Mouse (Mus musculus) heart, postnatal 14 days (tissue): ENCODE results near the gene Grin2d. TPM values are rescaled to one million over a fixed set of nuclear protein-coding genes. Genes with fewer than 3 reads are reported as not detected.

Experiments
- DNase-seq, 2 experiments: peaks; one replicate each; pipeline ENCODE4 v3.0.0; 2021 to 2022
- intact Hi-C: fragments of 180-260 bp; cut with DNase I; formaldehyde crosslinking; loops from one replicate; pipeline ENCODE4 v1.15.1; 2025
- total RNA-seq, 2 experiments: library from RNA; stranded (reverse); gene quantifications; 2 replicates each; pipeline ENCODE4 v1.2.3; 2021

Grin2d gene
- total RNA-seq, 2 experiments from 2014 or later, result 0.34 to 0.41 TPM

DNA sequence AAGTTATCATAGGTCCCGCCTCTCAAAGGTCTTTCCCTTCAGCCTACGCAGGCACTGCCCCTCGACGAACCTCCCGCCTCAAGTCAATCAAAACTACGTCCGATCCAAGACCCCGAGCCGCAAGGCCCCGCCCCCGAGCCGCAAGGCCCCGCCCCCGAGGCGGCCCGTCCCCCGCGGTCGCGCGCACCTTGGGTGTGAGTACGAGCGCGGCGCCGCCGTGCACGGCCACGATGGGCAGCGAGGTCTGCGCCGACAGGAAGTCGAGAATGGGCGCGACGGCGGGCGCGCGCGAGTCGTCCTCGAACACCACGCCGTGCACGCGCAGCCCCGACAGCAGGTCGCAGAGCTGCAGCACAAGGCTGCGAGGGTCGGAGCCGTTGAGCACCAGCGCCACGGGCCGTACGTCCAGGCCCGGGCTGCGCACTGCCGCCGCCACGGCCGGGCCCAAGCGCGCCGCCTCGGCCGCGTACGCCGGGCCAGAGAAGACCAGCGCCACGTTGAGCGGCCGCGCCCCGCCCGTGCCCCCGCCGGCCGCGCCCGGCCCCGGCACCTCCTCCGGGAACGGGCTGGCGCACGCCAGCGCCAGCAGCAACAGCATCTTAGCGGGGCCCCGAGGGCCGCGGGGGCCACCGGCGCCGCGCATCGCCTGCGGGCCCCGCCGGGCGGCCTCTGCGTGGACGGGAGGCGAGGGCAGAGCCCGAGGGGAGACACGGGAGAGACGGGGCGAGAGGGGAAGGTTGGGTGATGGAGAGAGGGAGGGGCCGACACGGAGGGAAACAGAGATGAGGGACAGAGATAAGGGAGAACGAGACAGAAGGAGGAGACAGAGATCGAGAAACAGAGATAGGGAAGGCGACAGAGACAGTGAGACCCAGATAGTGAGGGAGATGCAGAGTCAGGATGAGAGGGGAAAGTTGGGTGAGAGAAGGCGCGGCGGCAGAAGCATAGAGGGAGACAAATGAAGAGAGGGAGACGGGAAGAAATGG is 12.0 kb downstream of the Grin2d start:
- DNase-seq, result peak; percentile 95 to 97
- intact Hi-C loops, result no loop called here

DNA sequence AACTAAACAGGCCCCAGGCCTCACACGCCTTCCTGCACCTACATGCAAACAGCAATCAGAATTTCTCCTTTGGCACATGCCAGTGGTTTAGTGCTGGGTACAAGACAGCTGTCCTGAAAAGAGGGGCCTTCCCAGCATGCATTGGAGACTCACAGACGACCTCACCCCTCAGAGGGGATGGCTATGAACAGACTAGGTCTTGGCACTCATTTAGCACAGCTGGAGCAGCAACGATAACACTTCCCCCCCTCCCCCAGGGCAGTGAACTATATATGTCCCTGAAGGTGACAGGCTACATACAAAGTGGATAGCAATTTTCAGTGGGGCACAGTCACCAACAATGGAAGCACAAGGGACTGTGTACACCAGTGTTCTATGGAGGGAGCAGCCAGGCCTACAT is 13.7 kb downstream of the Grin2d start:
- no peak for DNase-seq
- intact Hi-C loops, result no loop called here

DNA sequence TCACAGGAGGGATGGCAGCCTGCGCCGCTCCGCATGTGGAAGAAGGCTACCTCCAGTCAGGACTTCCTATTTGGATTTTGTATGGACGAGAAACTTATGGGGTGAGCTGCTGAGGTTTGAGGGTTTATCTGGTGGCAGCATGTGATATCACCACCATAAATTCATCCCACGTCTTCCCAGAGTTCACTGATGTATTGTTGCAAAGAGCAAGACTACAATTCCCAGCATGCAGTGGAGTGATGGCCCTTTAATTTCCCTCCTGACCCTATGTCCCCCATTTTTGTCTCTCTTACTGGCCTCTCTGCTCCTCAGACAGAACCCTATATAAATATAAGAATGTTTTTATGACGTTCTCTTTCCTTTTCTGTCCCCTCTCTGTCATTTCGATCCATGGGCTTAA is 15.4 kb downstream of the Grin2d start:
- DNase-seq, result no peak
- intact Hi-C loops, result no loop called here

- intact Hi-C loops, result no loop called here
These were observed 19.2 kb downstream of the Grin2d start for GRCm38 (mm10) chr7:45859008-45859407.

GRCm38 (mm10) chr7:45856950-45857901 is 21.0 kb downstream of the Grin2d start:
- intact Hi-C loops, result no loop called here
- DNase-seq, result no peak

More at GRCm38 (mm10) chr7:45859008-45859407, 19.2 kb downstream of the Grin2d start:
- no peak for DNase-seq

DNA sequence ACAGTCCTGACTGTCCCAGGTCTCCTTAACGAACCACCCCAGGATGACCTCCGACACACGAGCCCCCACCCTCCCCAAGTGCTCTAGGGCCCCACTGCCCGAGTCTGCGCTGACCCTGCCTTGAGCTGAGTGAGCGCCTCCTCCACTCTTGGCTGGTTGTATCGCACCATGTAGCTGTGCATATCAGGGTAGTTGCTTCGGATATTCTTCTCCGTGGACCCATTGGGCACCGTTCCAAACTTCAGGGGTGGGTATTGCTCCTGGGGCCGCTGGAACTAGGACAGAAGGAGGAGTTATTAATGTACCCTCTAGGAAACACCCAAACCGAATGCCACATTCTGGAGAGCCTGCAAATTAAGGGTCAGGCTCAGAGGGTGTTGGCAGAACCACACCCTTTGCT is 25.1 kb downstream of the Grin2d start:
- intact Hi-C loops, result no loop called here
- no peak for DNase-seq

DNA sequence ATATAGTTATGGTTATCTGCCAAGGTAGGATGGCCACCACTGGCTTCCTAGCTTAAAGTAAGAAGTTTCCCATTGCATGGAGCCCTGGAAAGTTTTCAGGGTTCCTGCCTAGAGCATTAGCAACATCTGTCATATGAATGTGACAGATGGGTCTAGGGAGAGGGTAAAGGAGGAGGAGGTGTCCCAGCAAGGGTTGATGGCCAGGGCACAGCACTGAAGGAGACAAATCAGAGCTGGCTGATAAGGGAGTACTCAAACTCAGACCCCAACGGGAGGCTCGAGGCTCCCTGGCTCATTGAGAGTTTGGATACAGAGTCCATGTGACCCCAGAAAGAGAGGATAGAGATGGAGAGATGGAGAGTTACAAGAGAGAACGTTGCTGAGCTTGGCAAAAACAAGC is 27.5 kb downstream of the Grin2d start:
- intact Hi-C loops, result no loop called here
- no peak for DNase-seq

DNA sequence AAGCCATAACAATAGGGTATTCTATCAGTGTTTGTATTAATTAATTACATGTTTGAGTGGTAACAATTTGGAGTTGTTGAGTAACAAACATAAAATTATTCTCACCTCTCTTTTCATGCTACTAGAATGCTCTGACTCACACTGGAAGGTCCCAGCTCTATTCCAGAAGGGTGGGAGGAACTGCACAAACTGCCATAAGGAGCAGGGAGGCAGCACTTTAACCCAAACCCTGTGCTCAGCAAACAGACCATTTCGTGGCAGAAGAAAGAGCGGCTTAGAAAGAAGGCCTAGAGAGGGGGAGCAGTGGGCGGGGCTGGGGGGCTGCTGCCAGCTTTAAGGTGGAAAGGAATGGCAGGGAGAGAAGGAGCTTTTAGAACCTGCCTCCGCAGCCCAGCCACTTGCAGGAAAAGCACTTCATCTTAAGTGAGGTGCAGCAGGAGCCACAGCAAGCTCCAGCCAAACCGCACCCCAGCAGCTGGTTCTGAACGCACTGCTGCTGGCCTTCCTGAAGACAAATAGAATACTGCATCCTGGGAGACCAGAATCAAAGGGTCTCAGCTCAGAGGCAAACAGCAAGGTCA is 29.6 kb downstream of the Grin2d start:
- DNase-seq, result no peak
- intact Hi-C loops, result no loop called here

DNA sequence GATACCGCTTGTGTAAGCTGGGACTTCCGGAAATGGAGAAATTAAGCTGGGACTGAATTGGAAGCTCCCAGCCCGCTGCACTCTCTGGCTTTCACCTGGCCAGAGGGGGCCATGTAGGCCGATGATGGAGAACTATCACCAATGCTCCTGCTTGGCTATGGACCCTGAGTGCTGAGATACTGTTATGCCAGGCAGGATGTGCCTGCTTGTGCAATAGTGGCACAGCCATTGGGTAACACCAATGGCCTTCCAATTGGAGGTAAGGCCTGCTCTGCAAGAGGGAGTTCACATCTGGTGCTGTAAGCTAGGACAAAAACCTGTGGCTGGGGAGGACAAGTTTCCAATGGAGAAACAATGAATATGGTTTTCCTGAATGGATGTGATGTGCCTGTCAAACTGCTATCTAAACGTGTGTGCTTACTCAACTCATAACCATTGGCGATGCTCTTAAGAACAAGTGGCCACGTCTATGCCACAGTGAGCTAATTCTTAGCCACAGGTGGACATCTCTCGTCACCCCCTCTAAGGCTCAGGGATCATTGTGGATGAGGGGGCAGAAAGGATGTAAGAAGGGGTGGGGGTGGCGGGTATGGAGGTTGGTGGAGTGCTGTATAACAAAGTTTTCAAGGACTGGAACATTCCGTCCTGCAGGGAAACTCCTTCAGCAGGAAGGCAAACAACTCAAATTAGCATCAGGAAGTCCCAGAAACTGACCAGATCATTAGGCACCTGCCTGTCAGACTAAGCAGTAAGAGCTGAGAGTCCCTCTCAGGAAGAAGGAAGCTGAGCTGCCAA is 35.0 kb downstream of the Grin2d start:
- intact Hi-C loops, result no loop called here
- DNase-seq, result no peak

DNA sequence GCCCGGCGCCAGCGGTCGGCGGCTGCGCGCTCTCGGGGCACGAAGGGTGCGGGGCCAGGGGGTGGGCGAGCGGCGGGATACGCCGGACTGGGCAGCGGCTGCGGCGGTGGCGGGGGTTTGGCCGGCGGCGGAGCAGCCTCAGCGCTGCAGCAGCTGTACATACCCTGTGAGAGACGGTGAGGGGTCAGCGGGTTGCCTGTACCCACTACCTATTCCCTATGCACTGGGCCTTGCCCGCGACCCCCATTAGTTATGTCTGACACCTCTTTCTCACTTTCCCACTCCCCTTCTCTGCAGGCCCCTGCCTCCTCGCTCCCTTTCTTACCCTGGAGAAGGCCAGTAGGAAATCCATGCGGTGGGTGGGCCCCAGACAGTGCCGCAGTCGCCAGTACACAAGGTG is 44.3 kb downstream of the Grin2d start:
- intact Hi-C loops, result no loop called here
- DNase-seq, result no peak

DNA sequence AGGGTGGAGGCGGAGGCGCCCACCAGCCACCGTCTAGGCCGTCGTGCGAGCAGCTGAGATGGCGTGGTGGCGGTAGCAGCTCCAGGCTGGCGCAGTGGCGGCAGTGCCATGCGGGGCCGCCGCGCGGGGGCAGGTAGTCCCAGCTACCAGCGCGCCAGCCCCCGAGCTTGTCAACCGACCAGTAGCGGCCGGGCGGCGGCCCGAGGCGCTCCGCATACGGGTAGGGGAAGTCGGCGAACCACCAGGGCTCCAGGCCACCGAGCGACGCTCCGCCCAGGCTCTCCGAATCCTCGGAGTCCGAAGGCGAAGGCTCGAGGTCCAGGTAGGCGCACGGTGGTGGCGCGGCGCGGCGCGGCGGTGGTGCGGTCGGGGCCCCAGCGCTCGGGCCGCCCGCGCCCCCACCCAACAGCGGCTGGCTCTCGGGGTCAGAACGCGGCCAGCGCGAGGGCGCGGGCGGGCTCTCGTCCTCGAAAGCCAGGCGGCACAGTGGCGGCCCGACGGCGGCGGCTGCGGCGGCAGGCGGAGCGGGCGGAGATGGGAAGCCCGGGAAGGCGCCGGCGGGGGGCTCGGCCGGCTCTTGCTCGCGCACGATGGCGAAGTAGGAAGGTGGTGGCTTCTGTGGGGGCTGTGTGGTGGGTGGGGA is 44.9 kb downstream of the Grin2d start:
- intact Hi-C loops, result no loop called here
- no peak for DNase-seq

- intact Hi-C loops, result no loop called here
- no peak for DNase-seq
These were observed 45.8 kb downstream of the Grin2d start for GRCm38 (mm10) chr7:45832428-45832827.

GRCm38 (mm10) chr7:45831128-45831525 is 47.1 kb downstream of the Grin2d start:
- intact Hi-C loops, result loop anchor here (2.0 kb wide), 1 partner anchor 16 kb away; the partner anchor contains the start of gene Cyth2

GRCm38 (mm10) chr7:45830427-45831127 is 47.6 kb downstream of the Grin2d start, which contains the start of gene Grwd1:
Gene Grwd1, minus strand, starts transcription at chr7:45830944.
- intact Hi-C loops, result loop anchor here (2.0 kb wide), 1 partner anchor 16 kb away; the partner anchor contains the start of gene Cyth2
- peak; percentile 75 to 89 for DNase-seq

More at GRCm38 (mm10) chr7:45831128-45831525, 47.1 kb downstream of the Grin2d start:
- DNase-seq, result no peak

DNA sequence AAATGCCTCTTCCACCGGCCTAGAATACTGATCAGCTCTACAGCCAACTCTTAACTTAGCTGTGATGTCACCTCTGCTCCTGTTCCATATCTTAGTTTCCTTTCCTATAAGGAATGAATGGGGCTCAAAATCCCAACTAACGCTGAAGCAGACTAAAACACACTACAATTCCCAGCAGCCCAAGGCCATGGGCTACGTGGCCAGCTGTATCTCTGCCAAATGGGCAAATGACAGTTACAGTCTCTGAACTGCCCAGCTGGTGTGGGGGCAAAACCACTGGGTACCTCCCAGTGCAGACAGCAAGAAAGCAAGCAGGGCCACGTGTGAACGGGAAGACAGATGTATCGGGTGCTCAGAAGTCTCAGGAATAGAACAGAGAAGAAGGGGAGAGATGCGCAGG is 51.5 kb downstream of the Grin2d start:
- DNase-seq, result no peak
- intact Hi-C loops, result no loop called here

DNA sequence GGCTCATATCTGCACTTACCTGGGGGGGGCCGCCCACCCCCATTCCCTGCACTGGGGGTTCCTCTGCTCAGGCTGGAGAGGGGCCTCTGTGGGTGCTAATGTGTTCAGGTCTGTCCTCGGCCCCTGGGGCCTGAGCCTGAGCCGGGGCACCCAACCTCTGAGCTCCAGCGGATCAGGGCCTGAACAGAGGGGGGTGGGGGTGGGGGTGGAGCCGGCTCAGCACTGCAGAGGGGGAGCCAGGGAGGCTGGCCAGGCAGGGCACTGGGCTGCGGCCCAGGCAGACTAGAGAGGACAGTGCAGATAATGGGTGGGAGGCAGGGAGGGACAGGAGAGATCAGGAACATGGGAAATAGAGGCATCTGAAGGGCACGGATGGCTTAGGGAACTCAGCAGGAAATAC is 53.6 kb downstream of the Grin2d start, which contains the start of gene Kcnj14:
Kcnj14 (minus strand) TSS at position 185 of the 400 bp plus-strand sequence.
- DNase-seq, result no peak
- intact Hi-C loops, result no loop called here

GRCm38 (mm10) chr7:45820913-45821312 is 57.3 kb downstream of the Grin2d start:
- no peak for DNase-seq
- intact Hi-C loops, result no loop called here

DNA sequence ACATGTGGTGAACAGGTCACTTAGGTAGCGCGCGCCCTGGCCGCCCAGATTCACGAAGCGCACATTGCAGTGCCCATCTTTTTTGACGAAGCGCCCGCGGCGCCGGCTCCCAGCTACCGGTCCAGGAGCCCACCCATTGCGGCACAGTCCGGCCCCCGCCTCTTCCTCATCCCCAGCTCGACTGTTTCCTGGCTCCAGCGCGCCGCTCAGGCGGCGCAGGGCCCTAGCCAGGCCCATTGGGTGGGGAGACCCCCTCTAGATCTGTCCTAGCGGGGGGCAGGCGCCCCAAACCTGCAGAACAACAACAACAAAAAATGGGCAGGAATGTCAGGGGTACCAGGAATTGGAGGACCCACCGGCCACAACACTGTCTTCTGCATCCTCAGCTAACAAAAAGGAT is 58.3 kb downstream of the Grin2d start:
- no peak for DNase-seq
- intact Hi-C loops, result no loop called here
